Mouse (Mus musculus) urinary bladder, postnatal 4 days (tissue): ENCODE data around the gene Zfp367.

Experiments used
- DNase-seq, 2 experiments: peaks; one replicate each; pipeline ENCODE4 v3.0.0; 2021 to 2022; ENCODE audit warnings: low spot score in 2 of 2

The Zfp367 gene

DNA sequence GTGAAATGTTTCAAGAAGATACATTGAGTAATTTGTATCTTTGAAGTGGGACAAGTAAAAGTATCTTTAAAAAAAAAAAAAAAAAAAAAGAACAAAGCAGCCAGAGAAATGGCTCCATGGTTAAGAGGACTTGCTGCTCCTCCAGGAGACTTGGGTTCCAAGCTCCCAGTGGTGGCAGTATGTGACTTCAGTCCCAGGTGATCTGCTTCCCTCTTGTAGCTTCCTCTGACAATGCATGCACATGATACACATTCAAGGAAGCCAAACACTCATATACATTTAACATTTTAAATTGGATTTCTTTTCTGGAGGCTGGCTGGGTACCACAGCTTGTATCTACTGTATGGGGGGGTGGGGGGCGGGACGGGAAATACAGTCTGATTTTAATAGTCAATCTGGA, 1.6 kb upstream of the Zfp367 start:
- no peak for DNase-seq

GRCm38 (mm10) chr13:64153751-64154267, 807 bp upstream of the Zfp367 start:
- peak in 1 of 2 experiments; percentile 32 for DNase-seq

DNA sequence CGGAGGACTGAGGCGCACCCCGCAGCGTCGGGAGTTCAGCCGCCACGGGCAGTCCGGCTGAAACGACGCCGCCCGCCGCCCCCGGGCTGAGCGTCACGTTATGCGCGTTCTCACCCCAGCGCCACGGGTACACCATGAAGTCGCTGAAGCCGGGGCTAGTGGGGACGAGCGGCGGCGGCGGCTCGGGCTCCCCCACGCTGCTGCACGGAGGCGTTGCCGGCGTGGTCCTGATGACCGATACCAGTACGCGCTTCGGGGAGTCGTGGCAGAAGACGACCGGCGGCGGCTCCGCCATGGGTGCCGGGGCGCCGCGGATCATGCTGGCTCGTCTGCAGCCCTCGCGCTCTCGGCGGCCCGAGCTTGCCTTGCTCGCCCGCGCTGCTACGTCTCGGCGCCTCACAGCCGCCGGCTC, 325 bp downstream of the Zfp367 start:
- DNase-seq: no peak

DNA sequence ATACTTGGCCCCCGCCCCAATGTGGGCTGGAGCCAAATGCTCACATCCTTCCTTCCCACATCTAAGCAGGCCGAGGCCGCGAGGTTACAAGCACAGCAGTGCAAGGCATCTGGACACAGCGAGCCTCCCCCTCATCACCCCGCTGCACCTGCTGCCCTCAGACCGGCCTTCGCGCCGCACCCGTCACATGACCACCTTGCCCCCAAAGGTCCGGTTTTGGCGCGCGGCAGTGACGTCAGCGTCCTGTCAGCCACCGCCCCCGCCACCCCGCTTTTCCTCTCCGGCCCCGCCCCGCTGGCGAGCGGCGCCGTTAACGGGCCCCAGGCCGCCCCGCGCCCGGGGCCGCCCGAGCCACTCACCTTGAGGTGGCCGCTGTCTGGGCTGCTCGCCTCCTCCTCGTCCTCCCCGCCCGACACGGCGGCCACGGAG, 747 bp downstream of the Zfp367 start:
- peak; percentile 78 to 93 for DNase-seq

- no peak for DNase-seq
Measured at GRCm38 (mm10) chr13:64150121-64150520, 2.9 kb downstream of the Zfp367 start.

DNA sequence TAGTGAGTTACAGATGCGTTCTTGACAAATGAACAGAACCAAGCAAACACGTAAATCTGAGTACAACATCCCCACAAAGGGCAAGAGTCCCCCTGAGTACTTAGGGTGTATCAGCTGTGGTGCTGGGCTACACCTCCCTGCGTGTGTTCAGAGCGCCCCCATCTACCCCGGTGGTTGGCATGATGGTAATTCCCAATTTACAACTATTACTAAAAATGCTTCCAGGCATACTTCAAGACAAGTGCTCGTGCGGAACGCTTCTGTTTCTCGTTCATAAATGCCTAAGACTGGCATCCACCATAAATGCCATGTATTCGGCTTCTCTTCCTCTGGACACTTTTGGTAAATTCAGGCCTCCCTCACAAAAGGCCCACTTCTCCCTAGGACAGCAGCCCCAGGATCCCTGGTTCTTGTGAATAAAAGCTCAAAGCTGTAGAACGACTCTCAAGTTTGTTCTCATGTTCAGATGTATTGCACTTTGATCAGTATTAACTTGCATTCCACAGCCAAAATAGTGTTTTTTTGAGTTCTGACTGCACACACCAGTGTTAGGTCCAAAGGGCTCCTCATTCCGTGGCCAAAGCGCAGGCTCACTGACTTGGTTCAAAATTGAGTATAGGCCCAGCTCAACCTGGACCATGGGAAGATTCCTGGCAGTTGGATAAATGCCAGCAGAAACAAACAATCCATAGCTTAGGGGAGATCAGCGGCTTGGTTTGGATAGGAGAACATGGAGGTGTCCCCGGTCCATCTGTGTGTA, 23.2 kb downstream of the Zfp367 start:
- DNase-seq: peak in 1 of 2 experiments; percentile 32

DNA sequence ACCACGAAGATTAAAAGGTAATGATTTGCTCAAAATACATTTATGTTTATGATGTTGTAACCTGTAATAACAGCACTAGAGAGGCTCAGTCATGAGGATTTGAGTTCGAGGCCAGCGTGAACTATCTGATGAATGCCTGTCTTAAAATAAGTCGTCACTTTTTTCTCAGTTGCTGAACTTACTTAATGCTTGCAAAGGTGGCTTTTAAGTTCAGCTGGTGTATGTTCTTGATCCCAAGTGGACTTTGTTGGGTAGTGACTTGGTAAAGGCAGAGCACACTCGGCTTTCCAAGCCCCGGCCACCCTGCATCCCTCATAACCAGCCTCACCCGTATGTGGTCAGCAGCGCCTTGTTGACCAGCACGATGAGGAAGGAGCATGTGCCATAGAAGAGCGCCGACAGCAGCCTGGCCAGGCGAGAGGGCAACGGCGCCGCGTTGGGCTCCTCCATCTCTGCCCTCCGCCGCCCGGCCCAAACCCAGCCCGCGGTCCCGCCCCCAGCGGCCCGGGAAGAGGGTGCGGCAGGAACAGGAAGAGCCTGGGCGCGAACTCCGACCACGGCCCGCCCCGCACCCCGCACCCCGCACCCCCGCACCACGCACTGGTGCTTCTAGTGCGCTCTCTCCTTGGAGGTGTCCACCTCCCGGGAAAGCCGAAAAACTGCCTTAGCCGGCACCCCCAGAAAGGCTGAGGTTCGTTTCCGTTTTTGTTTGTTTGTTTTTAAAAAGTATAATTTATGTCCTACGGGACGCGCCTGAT, 24.0 kb downstream of the Zfp367 start, which contains the start of gene Slc35d2:
Slc35d2 (minus strand) TSS at position 511 of the 758 bp plus-strand sequence.
- peak; percentile 64 to 72 for DNase-seq

GRCm38 (mm10) chr13:64126316-64126715, 26.7 kb downstream of the Zfp367 start:
- DNase-seq: no peak

DNA sequence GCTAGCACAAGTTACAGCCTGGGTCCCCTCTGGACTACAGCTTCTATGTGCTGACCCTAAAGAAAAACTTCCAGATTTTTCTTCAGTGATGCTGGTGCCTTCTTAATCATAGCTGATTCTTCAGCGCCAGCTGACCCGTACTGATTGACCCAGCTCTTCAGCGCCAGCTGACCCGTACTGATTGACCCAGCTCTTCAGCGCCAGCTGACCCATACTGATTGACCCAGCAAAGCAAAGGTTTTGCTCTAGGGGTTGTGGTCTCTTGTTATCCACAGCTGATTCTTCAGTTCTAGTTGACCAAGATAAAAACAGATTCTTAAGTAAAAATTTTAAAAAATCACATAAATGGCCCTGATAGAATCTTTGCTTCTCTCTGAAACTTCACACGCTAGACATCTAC, 28.1 kb downstream of the Zfp367 start:
- no peak for DNase-seq

DNA sequence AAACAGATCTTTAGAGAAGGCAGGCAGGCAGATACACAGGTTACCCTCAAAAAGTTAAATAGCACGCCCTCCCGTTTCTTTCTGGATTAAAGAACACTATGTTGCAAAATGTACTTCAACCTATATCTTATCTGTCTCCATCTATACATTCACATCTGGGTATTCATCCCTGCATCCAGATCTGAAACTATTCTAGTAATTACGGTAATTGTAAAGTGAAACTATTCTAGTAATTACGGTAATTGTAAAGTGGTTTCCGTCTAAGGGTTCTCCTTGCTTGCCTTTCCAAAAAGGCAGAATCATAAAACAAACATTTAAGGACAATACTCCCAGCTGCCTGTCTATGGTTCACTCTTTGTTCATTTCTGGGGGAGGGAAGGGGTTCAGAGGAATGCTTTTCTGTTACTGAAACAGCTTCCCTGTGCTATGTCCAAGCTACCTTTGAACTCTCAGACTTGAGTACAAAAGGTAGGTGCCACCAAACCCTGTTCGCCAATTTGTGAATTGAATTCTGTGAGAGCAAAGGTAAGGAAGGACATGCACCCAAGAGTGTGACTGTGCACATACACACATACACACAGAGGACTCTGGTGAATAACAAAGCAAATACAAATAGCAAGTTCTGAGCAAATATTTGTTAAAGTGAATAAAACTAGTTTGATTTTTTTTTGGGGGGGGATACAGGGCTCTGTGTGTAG, 29.4 kb downstream of the Zfp367 start:
- DNase-seq: no peak

GRCm38 (mm10) chr13:64120760-64121159, 32.2 kb downstream of the Zfp367 start:
- DNase-seq: no peak

- no peak for DNase-seq
Measured at GRCm38 (mm10) chr13:64117442-64117841, 35.6 kb downstream of the Zfp367 start.

DNA sequence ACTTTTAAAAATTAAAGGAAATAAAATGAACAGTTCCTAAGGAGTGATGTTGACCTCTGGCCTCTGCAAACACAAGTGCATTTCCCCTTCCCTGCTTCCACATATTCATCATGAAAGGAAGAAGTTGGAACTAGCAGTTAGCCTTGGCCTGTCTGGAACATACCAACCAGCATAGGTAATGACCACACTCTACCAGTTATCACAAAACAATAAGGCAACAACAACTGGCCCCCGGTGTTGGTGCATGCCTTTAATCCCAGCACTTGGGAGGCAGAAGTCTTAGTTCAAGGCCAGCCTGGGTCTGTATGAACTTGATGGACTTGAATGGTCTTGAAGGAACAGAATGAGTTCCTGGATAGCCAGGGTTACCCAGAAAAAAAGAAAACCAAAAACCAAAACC, 42.6 kb downstream of the Zfp367 start:
- DNase-seq: no peak

GRCm38 (mm10) chr13:64108381-64108850, 44.6 kb downstream of the Zfp367 start:
- DNase-seq: no peak

GRCm38 (mm10) chr13:64107535-64107934, 45.5 kb downstream of the Zfp367 start:
- no peak for DNase-seq

GRCm38 (mm10) chr13:64107105-64107504, 45.9 kb downstream of the Zfp367 start:
- DNase-seq: no peak

GRCm38 (mm10) chr13:64105690-64106089, 47.3 kb downstream of the Zfp367 start:
- DNase-seq: no peak

DNA sequence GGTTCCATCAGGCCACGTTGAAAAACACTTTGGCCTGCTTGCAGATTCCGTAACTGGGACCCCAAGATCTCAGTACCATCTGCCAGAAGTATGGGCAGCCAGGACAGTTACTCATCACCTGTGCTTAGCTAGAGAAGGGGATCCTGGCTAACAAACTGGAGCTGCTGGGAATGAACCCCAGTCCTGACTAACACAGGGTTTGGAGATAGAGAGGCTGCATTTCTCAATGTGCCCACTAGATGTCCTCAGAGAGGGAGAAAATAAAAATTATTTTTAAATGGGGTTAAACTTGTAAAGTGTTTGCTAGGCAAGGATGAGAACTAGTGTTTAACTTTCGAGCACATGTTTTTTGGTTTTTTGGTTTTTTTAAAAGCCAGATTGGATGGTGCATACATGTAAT, 52.8 kb downstream of the Zfp367 start:
- DNase-seq: no peak

DNA sequence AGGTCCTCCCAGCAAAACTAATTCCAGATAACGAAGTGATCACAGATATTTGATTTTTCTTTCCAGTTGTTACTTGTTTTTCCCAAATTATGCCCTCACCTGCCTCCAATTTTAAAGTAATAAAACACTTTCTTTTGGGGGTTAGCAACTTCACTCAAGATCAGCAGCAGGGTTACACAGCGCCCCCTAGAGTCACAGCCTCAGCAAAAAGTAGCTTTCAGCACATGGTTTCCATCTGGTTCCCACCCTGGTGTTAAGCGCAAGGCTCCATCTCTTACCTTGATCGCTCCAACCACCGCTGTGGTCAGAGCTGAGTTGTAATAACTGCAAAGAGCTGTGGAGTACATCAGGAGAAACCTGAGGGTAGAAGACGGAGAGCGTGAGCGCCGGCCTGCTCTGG, 54.0 kb downstream of the Zfp367 start:
- DNase-seq: no peak

DNA sequence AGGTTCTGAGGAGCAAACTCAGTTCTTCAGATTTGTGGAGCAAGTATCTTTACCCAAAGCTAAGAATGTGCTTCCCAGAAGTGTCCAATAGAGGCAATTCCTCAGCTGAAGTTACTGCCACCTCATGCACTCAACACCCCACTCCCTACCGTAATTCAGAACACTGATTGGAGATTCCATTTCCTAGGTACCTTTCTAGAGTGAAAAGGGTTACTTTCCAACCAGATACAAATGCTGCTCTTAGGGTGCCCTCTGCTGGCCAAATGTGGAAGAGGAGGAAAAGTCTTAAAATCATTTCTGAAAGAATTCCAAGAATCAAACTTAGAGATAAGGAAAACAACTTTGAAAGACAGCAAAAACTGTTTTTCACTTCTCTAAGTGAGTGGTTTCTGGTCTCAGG, 59.7 kb downstream of the Zfp367 start:
- DNase-seq: peak; percentile 43 to 77

GRCm38 (mm10) chr13:64092752-64093151, 60.2 kb downstream of the Zfp367 start:
- no peak for DNase-seq

GRCm38 (mm10) chr13:64092141-64092540, 60.9 kb downstream of the Zfp367 start:
- no peak for DNase-seq
